Mouse (Mus musculus) lung, embryonic 14.5 days (tissue): Measurements from ENCODE around the gene Morn4. TPM values are rescaled to one million over a fixed set of nuclear protein-coding genes. Genes with fewer than 3 reads are reported as not detected.
"Not testable (repeated sequence)": the region's sequence is repeated elsewhere in the genome, so short reads cannot be mapped to it uniquely, and the experiment has no call there.

Source experiments
- ATAC-seq: fragments of 200-750 bp; cut with Nextera tagmentation; 2 replicates; pipeline ENCODE4 v1.8.0; 2017; ENCODE audit warnings: mild to moderate bottlenecking, moderate TSS enrichment, moderate library complexity; ENCODE audit not compliant: insufficient read depth
- DNase-seq: peaks from one replicate; pipeline ENCODE4 v3.0.0-alpha.2; 2015
- H3K27ac ChIP-seq: fragments of 300-500 bp; sonication (generic); 2 replicates; pipeline ENCODE4 v1.5.1; 2014; ENCODE audit warnings: low read depth, mild to moderate bottlenecking, moderate library complexity
- H3K27me3 ChIP-seq: fragments of 300-500 bp; sonication (generic); 2 replicates; pipeline ENCODE4 v1.6.1; 2014; ENCODE audit warnings: low read length, control low read depth; ENCODE audit not compliant: insufficient read depth
- H3K36me3 ChIP-seq: fragments of 300-500 bp; sonication (generic); 2 replicates; pipeline ENCODE4 v1.6.1; 2014; ENCODE audit warnings: control low read depth; ENCODE audit not compliant: insufficient read depth
- H3K4me1 ChIP-seq: fragments of 300-500 bp; sonication (generic); 2 replicates; pipeline ENCODE4 v1.6.1; 2014; ENCODE audit warnings: antibody characterized with exemption, control low read depth; ENCODE audit not compliant: insufficient read depth
- H3K4me2 ChIP-seq: fragments of 300-500 bp; sonication (generic); 2 replicates; pipeline ENCODE4 v1.6.1; 2014; ENCODE audit warnings: mild to moderate bottlenecking
- H3K4me3 ChIP-seq: fragments of 300-500 bp; sonication (generic); 2 replicates; pipeline ENCODE4 v1.5.1; 2014; ENCODE audit warnings: low read depth, low read length
- H3K9ac ChIP-seq: fragments of 300-500 bp; sonication (generic); 2 replicates; pipeline ENCODE4 v1.6.1; 2014
- H3K9me3 ChIP-seq: fragments of 300-500 bp; sonication (generic); 2 replicates; pipeline ENCODE4 v1.6.1; 2016; ENCODE audit warnings: low read depth, low read length, control low read depth
- CTCF ChIP-seq: IDR thresholded peaks from 2 replicates; pipeline ENCODE4 v1.5.1; 2016; ENCODE audit warnings: antibody characterized with exemption, low read depth
- WGBS: fragments of 180-500 bp; shearing (Covaris S2); extraction: QIAGEN DNeasy Blood & Tissue Kit; methylation state at CpG from one replicate; pipeline ENCODE4 v1.1.7; 2014; 5-methylcytosine and 5-hydroxymethylcytosine counted together
- polyA plus RNA-seq: library from polyadenylated mRNA; unstranded; fragments of >200 nt; fragmentation: Nextera tagmentation; extraction: Ambion mirVana; gene quantifications from 2 replicates; pipeline ENCODE4 v1.2.1, GENCODE M21; 2014

Gene Morn4
- polyA plus RNA-seq, 1 experiment from 2014 or later, result 24.8 TPM

GRCm38 (mm10) chr19:42089103-42089747 is 3.1 kb upstream of the Morn4 start:
- peak; percentile 73 for DNase-seq
- Histone ChIP-seq H3K4me2 (peak overlapping the region; percentile 71), H3K9ac (no peak overlapping the region; the same call in 1 of the 2 replicates), H3K27ac (peak overlapping the region; percentile 85), H3K36me3 (peaks cover 4% of the 10 kb centered on the region; the same call in 1 of the 2 replicates), H3K27me3 (no peaks in the 10 kb centered on the region), H3K4me3 (peak overlapping the region; percentile 92), H3K9me3 (no peaks in the 10 kb centered on the region), H3K4me1 (peaks cover 3% of the 10 kb centered on the region)
- no peak; the same call in 1 of the 2 replicates for TF ChIP-seq CTCF
- WGBS, result 19% methylated on average over 14 of the region's 14 CpGs
- no peak for ATAC-seq

GRCm38 (mm10) chr19:42085690-42086089 is 467 bp downstream of the Morn4 start:
- TF ChIP-seq CTCF, result no peak
- ATAC-seq (no peak), DNase-seq (no peak)
- Histone ChIP-seq H3K27me3 (no peaks in the 10 kb centered on the region), H3K27ac (no peak overlapping the region), H3K9ac (peak overlapping the region; percentile 61), H3K4me3 (peak overlapping the region; percentile 68), H3K4me1 (no peaks in the 10 kb centered on the region; the same call in 1 of the 2 replicates), H3K4me2 (peak overlapping the region; percentile 73), H3K9me3 (no peaks in the 10 kb centered on the region), H3K36me3 (no peaks in the 10 kb centered on the region)
- 6% methylated on average over 10 of the region's 10 CpGs for WGBS

GRCm38 (mm10) chr19:42081613-42082012 is 4.5 kb downstream of the Morn4 start:
- not testable (repeated sequence) for H3K4me1 ChIP-seq, H3K4me3 ChIP-seq, H3K27ac ChIP-seq, H3K4me2 ChIP-seq, H3K9ac ChIP-seq, H3K36me3 ChIP-seq, H3K27me3 ChIP-seq, H3K9me3 ChIP-seq, DNase-seq, ATAC-seq
- 93% methylated on average over 5 of the region's 5 CpGs for WGBS

GRCm38 (mm10) chr19:42080469-42080868 is 5.7 kb downstream of the Morn4 start:
- H3K4me3 ChIP-seq, result no peak overlapping the region
- H3K4me1 ChIP-seq, result no peaks in the 10 kb centered on the region
- no peak for DNase-seq
- ATAC-seq, result no peak
- no peaks in the 10 kb centered on the region for H3K9me3 ChIP-seq
- 82% methylated on average over 11 of the region's 11 CpGs for WGBS
- H3K9ac ChIP-seq, result no peak overlapping the region
- H3K4me2 ChIP-seq, result no peak overlapping the region
- no peaks in the 10 kb centered on the region for H3K27me3 ChIP-seq
- H3K27ac ChIP-seq, result no peak overlapping the region
- peaks cover 10% of the 10 kb centered on the region for H3K36me3 ChIP-seq
- no peak for TF ChIP-seq CTCF

- Histone ChIP-seq H3K27ac (no peak overlapping the region), H3K9me3 (no peaks in the 10 kb centered on the region), H3K4me2 (no peak overlapping the region), H3K9ac (no peak overlapping the region), H3K27me3 (no peaks in the 10 kb centered on the region), H3K36me3 (peaks cover 13% of the 10 kb centered on the region), H3K4me3 (no peak overlapping the region), H3K4me1 (no peaks in the 10 kb centered on the region)
- TF ChIP-seq CTCF, result no peak
- DNase-seq, result no peak
- WGBS, result 78% methylated on average over 5 of the region's 5 CpGs
- no peak for ATAC-seq
Measured at GRCm38 (mm10) chr19:42079950-42080349, 6.2 kb downstream of the Morn4 start.

GRCm38 (mm10) chr19:42079006-42079405 is 7.2 kb downstream of the Morn4 start:
- no peaks in the 10 kb centered on the region for H3K27me3 ChIP-seq
- H3K4me2 ChIP-seq, result no peak overlapping the region
- no peak for TF ChIP-seq CTCF
- no peaks in the 10 kb centered on the region for H3K9me3 ChIP-seq
- H3K36me3 ChIP-seq, result peaks cover 13% of the 10 kb centered on the region
- no peak overlapping the region for H3K27ac ChIP-seq
- H3K9ac ChIP-seq, result no peak overlapping the region
- H3K4me1 ChIP-seq, result no peaks in the 10 kb centered on the region
- WGBS, result 93% methylated on average over 12 of the region's 12 CpGs
- no peak for ATAC-seq
- H3K4me3 ChIP-seq, result no peak overlapping the region
- no peak for DNase-seq

GRCm38 (mm10) chr19:42078566-42078965 is 7.6 kb downstream of the Morn4 start:
- H3K27ac ChIP-seq, result no peak overlapping the region
- H3K4me2 ChIP-seq, result no peak overlapping the region
- no peaks in the 10 kb centered on the region for H3K27me3 ChIP-seq
- no peak for TF ChIP-seq CTCF
- DNase-seq (no peak), ATAC-seq (no peak)
- peaks cover 13% of the 10 kb centered on the region for H3K36me3 ChIP-seq
- 88% methylated on average over 8 of the region's 8 CpGs for WGBS
- H3K4me3 ChIP-seq, result no peak overlapping the region
- H3K9me3 ChIP-seq, result no peaks in the 10 kb centered on the region
- no peak overlapping the region for H3K9ac ChIP-seq
- no peaks in the 10 kb centered on the region for H3K4me1 ChIP-seq

GRCm38 (mm10) chr19:42075992-42076391 is 10.2 kb downstream of the Morn4 start:
- no peak overlapping the region for H3K27ac ChIP-seq
- H3K4me1 ChIP-seq, result no peaks in the 10 kb centered on the region
- H3K9ac ChIP-seq, result no peak overlapping the region
- H3K27me3 ChIP-seq, result no peaks in the 10 kb centered on the region
- peaks cover 13% of the 10 kb centered on the region for H3K36me3 ChIP-seq
- ATAC-seq, result no peak
- no peak for DNase-seq
- no peak for TF ChIP-seq CTCF
- H3K9me3 ChIP-seq, result no peaks in the 10 kb centered on the region
- H3K4me3 ChIP-seq, result no peak overlapping the region
- no peak overlapping the region for H3K4me2 ChIP-seq
- 86% methylated on average over 16 of the region's 16 CpGs for WGBS
